In genomic region chr16:97610246-97610645, GRCm38 (mm10) we compare ENCODE assay signal across 9 mouse cellular contexts. TPM values are rescaled to one million over a fixed set of nuclear protein-coding genes. Genes with fewer than 3 reads are reported as not detected.
DNase-seq lines count a peak whose midpoint lies in the region; ATAC-seq lines count a peak whose summit lies in the region.
"Had no signal": no experiment of that assay in that cellular context is flagged by ENCODE, and none has a peak within 500 bp of the region (broad histone marks: within the 10 kb centered on the region; RNA-seq: fewer than 3 reads in every experiment).

No protein-coding gene starts in this region.

- peak; percentile 40 for DNase-seq in urinary bladder, postnatal 14 days (ENCODE audit: low spot score)
- DNase-seq in urinary bladder, postnatal 4 days (ENCODE audit: low spot score in 2 of 2), result no peak
- DNase-seq in kidney, adult 8-10 months, result peak; percentile 58 to 62
- no peak for DNase-seq in cerebellum, adult 8-10 months
- DNase-seq in right cerebral cortex, postnatal 25 days, result no peak

- H3K9ac ChIP-seq in lung, embryonic 15.5 days, result peak overlapping the region; percentile 43; the same call in 1 of the 2 replicates

- no peaks in the 10 kb centered on the region for H3K36me3 ChIP-seq in lung, embryonic 15.5 days

- peaks cover 13% of the 10 kb centered on the region; the same call in 1 of the 2 replicates for H3K4me1 ChIP-seq in lung, embryonic 15.5 days

- peak overlapping the region; percentile 45 for H3K4me3 ChIP-seq in lung, embryonic 15.5 days

- H3K27me3 ChIP-seq in lung, embryonic 15.5 days, result peaks cover 41% of the 10 kb centered on the region

- peak overlapping the region; percentile 69 for H3K4me2 ChIP-seq in lung, embryonic 15.5 days

- no peak overlapping the region; the same call in 1 of the 2 replicates for H3K27ac ChIP-seq in lung, embryonic 15.5 days

- 3% methylated on average over 20 of the region's 20 CpGs for WGBS in lung, embryonic 15.5 days

- no peaks in the 10 kb centered on the region for H3K9me3 ChIP-seq in lung, embryonic 15.5 days

- ATAC-seq in lung, embryonic 15.5 days (ENCODE audit: borderline replicate concordance, extremely low read depth, low FRiP score, low TSS enrichment), result 0 out of 2 replicates have a peak, but pooled peaks have one; percentile 4
- ATAC-seq in CD4-positive, CD25-positive, alpha-beta regulatory T cell, adult 4 months, result no peak
- ATAC-seq in megakaryocyte, adult 5-6 weeks (ENCODE audit: poor library complexity, severe bottlenecking), result no peak

RNA-seq across cellular contexts. Expression of gene Tmprss2, which starts 0.7 kb away (rescaled TPM):
- polyA plus RNA-seq in lung, embryonic 15.5 days (2015; fragmentation: Nextera tagmentation; extraction: Ambion mirVana), result 9.4 and 9.8 TPM in 2 replicates
- polyA plus RNA-seq in CD4-positive, CD25-positive, alpha-beta regulatory T cell, adult 4 months (2017; shearing (Covaris generic)), result not detected
- not detected in 2 replicates for total RNA-seq in megakaryocyte, adult 5-6 weeks (2015)
- total RNA-seq in megakaryocyte, adult 5-6 weeks (2017), result not detected in 2 replicates
- total RNA-seq: hematopoietic stem cell, adult 5-6 weeks had no signal

Comparison
In these comparisons a context has a peak if more than half of its experiments do, and no peak if none do; other contexts are left out.
1. DNase-seq: peak in urinary bladder, postnatal 14 days (single experiment) and kidney, adult 8-10 months (2 of 2); none in urinary bladder, postnatal 4 days (0 of 2), cerebellum, adult 8-10 months (single experiment) and right cerebral cortex, postnatal 25 days (single experiment).
2. RNA of gene Tmprss2, which starts 0.7 kb away (polyA plus RNA-seq): 9.4 to 9.8 TPM in lung, embryonic 15.5 days; not detected in CD4-positive, CD25-positive, alpha-beta regulatory T cell, adult 4 months; every median in the first group is over 10 times any median in the second.